In genomic region chr1:62828156-62828555, GRCm38 (mm10) we compare ENCODE assay signal across 16 mouse cellular contexts.
DNase-seq lines count a peak whose midpoint lies in the region; ATAC-seq and TF ChIP-seq lines count a peak whose summit lies in the region.
"Had no signal": no experiment of that assay in that cellular context is flagged by ENCODE, and none has a peak within 500 bp of the region (broad histone marks: within the 10 kb centered on the region; RNA-seq: fewer than 3 reads in every experiment).

No protein-coding gene starts in this region.

- intact Hi-C loops in heart, postnatal 36 days (cut with DNase I) = no loop called here

- H3K27me3 ChIP-seq in hindbrain, embryonic 16.5 days (replicated peaks; ENCODE audit: control insufficient read depth, insufficient read depth, low read length) = no peaks in the 10 kb centered on the region
- H3K27me3 ChIP-seq in hindbrain, embryonic 12.5 days = no peaks in the 10 kb centered on the region
- no peaks in the 10 kb centered on the region for H3K27me3 ChIP-seq in kidney, postnatal 0 days (ENCODE audit: insufficient read depth, low read length)
- H3K27me3 ChIP-seq: hindbrain, embryonic 13.5 days; Patski had no signal

- H3K9ac ChIP-seq in hindbrain, embryonic 16.5 days (ENCODE audit: low read depth, low read length) = no peak overlapping the region
- no peak overlapping the region for H3K9ac ChIP-seq in hindbrain, embryonic 12.5 days
- no peak overlapping the region for H3K9ac ChIP-seq in kidney, postnatal 0 days (ENCODE audit: low read depth, low read length)
- H3K9ac ChIP-seq: hindbrain, embryonic 13.5 days; liver, embryonic 14.5 days had no signal

- H3K36me3 ChIP-seq in hindbrain, embryonic 16.5 days (ENCODE audit: control insufficient read depth, insufficient read depth, low read length) = no peaks in the 10 kb centered on the region
- no peaks in the 10 kb centered on the region for H3K36me3 ChIP-seq in hindbrain, embryonic 12.5 days
- no peaks in the 10 kb centered on the region for H3K36me3 ChIP-seq in kidney, postnatal 0 days (ENCODE audit: insufficient read depth, low read length)
- H3K36me3 ChIP-seq: embryonic facial prominence, embryonic 10.5 days; hindbrain, embryonic 13.5 days had no signal

- DNase-seq in heart, adult 11 months = peak; percentile 74
- no peak for DNase-seq in heart, postnatal 36 days
- DNase-seq in ES-CJ7 (ENCODE audit: low read depth, low spot score) = peak; percentile 38
- DNase-seq in kidney, postnatal 0 days (ENCODE audit: low spot score) = no peak
- DNase-seq in spleen, adult 12 weeks (ENCODE audit: low spot score) = no peak
- DNase-seq: cerebellum, postnatal 14 days; gastrocnemius, postnatal 14 days; lung, postnatal 10 days; thymus, postnatal 25 days had no signal

- H3K4me2 ChIP-seq in hindbrain, embryonic 16.5 days (ENCODE audit: low read length) = no peak overlapping the region
- no peak overlapping the region for H3K4me2 ChIP-seq in hindbrain, embryonic 12.5 days (replicated peaks)
- H3K4me2 ChIP-seq in kidney, postnatal 0 days (ENCODE audit: low read length) = no peak overlapping the region
- H3K4me2 ChIP-seq: hindbrain, embryonic 13.5 days had no signal

- TF ChIP-seq CTCF in kidney, postnatal 0 days (IDR thresholded peaks at IDR 0.05; ENCODE audit: low read depth) = no peak

- no peak overlapping the region for H3K27ac ChIP-seq in hindbrain, embryonic 16.5 days (ENCODE audit: low read depth, low read length)
- H3K27ac ChIP-seq in hindbrain, embryonic 12.5 days = no peak overlapping the region
- peak overlapping the region; percentile 19; the same call in 1 of the 2 replicates for H3K27ac ChIP-seq in kidney, postnatal 0 days
- H3K27ac ChIP-seq: embryonic facial prominence, embryonic 10.5 days; liver, embryonic 14.5 days had no signal

- ATAC-seq in hindbrain, embryonic 16.5 days = peak; percentile 45; the same call in 1 of the 2 replicates
- ATAC-seq in hindbrain, embryonic 12.5 days (ENCODE audit: low FRiP score) = no peak
- ATAC-seq in kidney, postnatal 0 days (replicated peaks; ENCODE audit: low FRiP score, low read depth) = 0 out of 2 replicates have a peak, but pooled peaks have one; percentile 40
- ATAC-seq: Patski had no signal

- WGBS in hindbrain, embryonic 16.5 days = 44% methylated on average over 4 of the region's 4 CpGs
- 42% methylated on average over 4 of the region's 4 CpGs for WGBS in hindbrain, embryonic 12.5 days
- WGBS in kidney, postnatal 0 days = 34% methylated on average over 4 of the region's 4 CpGs

- no peaks in the 10 kb centered on the region for H3K9me3 ChIP-seq in hindbrain, embryonic 16.5 days (ENCODE audit: control insufficient read depth, low read length)
- no peaks in the 10 kb centered on the region for H3K9me3 ChIP-seq in hindbrain, embryonic 12.5 days (replicated peaks)
- H3K9me3 ChIP-seq in kidney, postnatal 0 days (replicated peaks; ENCODE audit: low read length) = no peaks in the 10 kb centered on the region
- H3K9me3 ChIP-seq: embryonic facial prominence, embryonic 10.5 days; hindbrain, embryonic 13.5 days had no signal

- H3K4me3 ChIP-seq in hindbrain, embryonic 16.5 days (ENCODE audit: low read length) = no peak overlapping the region
- H3K4me3 ChIP-seq in hindbrain, embryonic 12.5 days = no peak overlapping the region
- H3K4me3 ChIP-seq in kidney, postnatal 0 days (replicated peaks; ENCODE audit: low read depth, low read length) = no peak overlapping the region
- H3K4me3 ChIP-seq: embryonic facial prominence, embryonic 10.5 days; erythroblast, embryonic 14.5 days; hindbrain, embryonic 13.5 days had no signal

- no peaks in the 10 kb centered on the region for H3K4me1 ChIP-seq in hindbrain, embryonic 16.5 days (ENCODE audit: control insufficient read depth, insufficient read depth, low read depth, low read length)
- peaks cover 10% of the 10 kb centered on the region; the same call in 1 of the 2 replicates for H3K4me1 ChIP-seq in hindbrain, embryonic 12.5 days
- 0 out of 2 replicates have a peak, but pooled peaks cover 4% of the 10 kb centered on the region for H3K4me1 ChIP-seq in kidney, postnatal 0 days (replicated peaks; ENCODE audit: insufficient read depth, low read length)

Comparison
In these comparisons a context has a peak if more than half of its experiments do, and no peak if none do; other contexts are left out.
1. DNase-seq: peak in heart, adult 11 months (single experiment) and ES-CJ7 (single experiment); none in heart, postnatal 36 days (0 of 2), kidney, postnatal 0 days (single experiment) and spleen, adult 12 weeks (single experiment).